Mouse (Mus musculus) heart, embryonic 11.5 days (tissue): ENCODE measurements around the gene Pik3ca. TPM values are rescaled to one million over a fixed set of nuclear protein-coding genes. Genes with fewer than 3 reads are reported as not detected.

Source experiments
- ATAC-seq: fragments of 200-750 bp; cut with Nextera tagmentation; replicated peaks from 2 replicates; pipeline ENCODE4 v1.8.0; 2017; ENCODE audit warnings: moderate library complexity; ENCODE audit not compliant: insufficient number of reproducible peaks, low FRiP score, low TSS enrichment
- H3K27ac ChIP-seq: fragments of 300-500 bp; sonication (generic); 2 replicates; pipeline ENCODE4 v1.5.1; 2014; ENCODE audit warnings: mild to moderate bottlenecking, low read depth, low read length
- H3K27me3 ChIP-seq: fragments of 300-500 bp; sonication (generic); 2 replicates; pipeline ENCODE4 v1.6.1; 2014; ENCODE audit warnings: mild to moderate bottlenecking, low read length, mixed read lengths; ENCODE audit not compliant: control insufficient read depth, insufficient read depth
- H3K36me3 ChIP-seq: fragments of 300-500 bp; sonication (generic); 2 replicates; pipeline ENCODE4 v1.6.1; 2014; ENCODE audit warnings: mild to moderate bottlenecking, low read length, moderate library complexity, mixed read lengths; ENCODE audit not compliant: control insufficient read depth, insufficient read depth
- H3K4me1 ChIP-seq: fragments of 300-500 bp; sonication (generic); 2 replicates; pipeline ENCODE4 v1.6.1; 2014; ENCODE audit warnings: low read length; ENCODE audit not compliant: control insufficient read depth, insufficient read depth
- H3K4me2 ChIP-seq: fragments of 300-500 bp; sonication (generic); 2 replicates; pipeline ENCODE4 v1.6.1; 2014; ENCODE audit warnings: mild to moderate bottlenecking, moderate library complexity
- H3K4me3 ChIP-seq: fragments of 300-500 bp; sonication (generic); 2 replicates; pipeline ENCODE4 v1.5.1; 2014; ENCODE audit warnings: low read depth, low read length
- H3K9ac ChIP-seq: fragments of 300-500 bp; sonication (generic); 2 replicates; pipeline ENCODE4 v1.6.1; 2014; ENCODE audit warnings: mild to moderate bottlenecking, low read depth, low read length, moderate library complexity
- H3K9me3 ChIP-seq: fragments of 300-500 bp; sonication (generic); replicated peaks from 2 replicates; pipeline ENCODE4 v1.6.1; 2016; ENCODE audit warnings: low read length; ENCODE audit not compliant: control insufficient read depth
- WGBS: fragments of 180-500 bp; shearing (Covaris S2); extraction: QIAGEN DNeasy Blood & Tissue Kit; methylation state at CpG from one replicate; pipeline ENCODE4 v1.1.7; 2014; ENCODE audit not compliant: insufficient replicate concordance; 5-methylcytosine and 5-hydroxymethylcytosine counted together
- polyA plus RNA-seq: library from polyadenylated mRNA; unstranded; fragments of >200 nt; fragmentation: Nextera tagmentation; extraction: Ambion mirVana; gene quantifications from 2 replicates; pipeline ENCODE4 v1.2.1, GENCODE M21; 2014

Pik3ca gene
- polyA plus RNA-seq, 1 experiment from 2014 or later: 12.0 TPM

GRCm38 (mm10) chr3:32371957-32372356 is 25.5 kb upstream of the Pik3ca start:
- no peaks in the 10 kb centered on the region for H3K27me3 ChIP-seq
- no peak overlapping the region for H3K27ac ChIP-seq
- no peak overlapping the region for H3K9ac ChIP-seq
- 68% methylated on average over 7 of the region's 7 CpGs for WGBS
- ATAC-seq: no peak
- no peak overlapping the region for H3K4me3 ChIP-seq
- H3K9me3 ChIP-seq: no peaks in the 10 kb centered on the region
- no peaks in the 10 kb centered on the region for H3K4me1 ChIP-seq
- H3K4me2 ChIP-seq: no peak overlapping the region
- no peaks in the 10 kb centered on the region for H3K36me3 ChIP-seq

- no peaks in the 10 kb centered on the region for H3K36me3 ChIP-seq
- no peak overlapping the region for H3K4me2 ChIP-seq
- ATAC-seq: no peak
- no peak overlapping the region for H3K4me3 ChIP-seq
- no peaks in the 10 kb centered on the region for H3K9me3 ChIP-seq
- H3K27me3 ChIP-seq: no peaks in the 10 kb centered on the region
- H3K27ac ChIP-seq: no peak overlapping the region
- no peaks in the 10 kb centered on the region for H3K4me1 ChIP-seq
- 89% methylated on average over 8 of the region's 8 CpGs for WGBS
- no peak overlapping the region for H3K9ac ChIP-seq
Observed at GRCm38 (mm10) chr3:32372470-32372869, 25.0 kb upstream of the Pik3ca start.

GRCm38 (mm10) chr3:32373236-32373635 is 24.2 kb upstream of the Pik3ca start:
- ATAC-seq: no peak
- H3K27ac ChIP-seq: no peak overlapping the region
- no peaks in the 10 kb centered on the region for H3K9me3 ChIP-seq
- 77% methylated on average over 6 of the region's 6 CpGs for WGBS
- H3K4me1 ChIP-seq: no peaks in the 10 kb centered on the region
- no peak overlapping the region for H3K4me3 ChIP-seq
- no peaks in the 10 kb centered on the region for H3K27me3 ChIP-seq
- H3K4me2 ChIP-seq: no peak overlapping the region
- H3K36me3 ChIP-seq: no peaks in the 10 kb centered on the region
- H3K9ac ChIP-seq: no peak overlapping the region

DNA sequence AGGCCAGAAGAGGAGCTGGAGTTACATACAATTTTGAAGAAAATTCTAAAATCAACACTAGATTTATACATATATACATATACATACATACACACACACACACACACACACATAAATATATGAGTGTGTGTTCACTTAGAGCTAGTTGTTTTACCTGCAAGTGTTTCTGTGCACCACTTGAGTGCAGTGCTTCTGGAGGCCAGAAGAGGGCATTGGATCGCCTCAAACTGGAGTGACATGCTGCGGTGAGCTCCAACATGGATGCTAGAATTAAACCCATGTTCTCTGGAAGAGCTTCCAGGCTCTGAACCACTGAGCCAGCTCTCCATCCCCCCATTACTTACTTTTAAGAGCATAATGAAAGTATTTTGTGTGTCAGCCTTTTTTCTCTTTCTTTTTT is 17.6 kb upstream of the Pik3ca start:
- no peak overlapping the region for H3K27ac ChIP-seq
- no peak overlapping the region for H3K4me2 ChIP-seq
- no peak overlapping the region for H3K9ac ChIP-seq
- ATAC-seq: no peak
- H3K27me3 ChIP-seq: no peaks in the 10 kb centered on the region
- no peaks in the 10 kb centered on the region for H3K9me3 ChIP-seq
- no peaks in the 10 kb centered on the region for H3K36me3 ChIP-seq
- WGBS: 32% methylated on average over 2 of the region's 2 CpGs
- H3K4me1 ChIP-seq: no peaks in the 10 kb centered on the region
- no peak overlapping the region for H3K4me3 ChIP-seq

DNA sequence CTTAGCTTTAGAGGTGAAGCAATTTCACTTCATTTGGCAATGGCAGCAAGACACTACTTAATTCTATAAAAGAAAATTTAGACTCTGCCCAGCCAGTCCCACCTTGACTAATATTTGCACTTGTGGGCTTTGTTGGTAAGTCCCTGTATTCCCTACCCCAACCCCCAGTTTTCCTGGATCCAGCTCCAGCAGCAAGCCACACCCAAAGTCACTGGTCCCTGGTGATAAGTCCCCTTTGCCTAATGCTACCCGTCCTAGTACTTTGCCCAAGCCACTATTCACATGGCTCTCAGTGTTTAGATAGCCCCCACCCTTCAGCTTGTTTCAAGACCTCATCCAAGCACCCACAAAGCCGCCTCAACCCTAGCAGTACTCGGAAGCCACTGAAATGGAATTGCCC is 15.9 kb upstream of the Pik3ca start:
- no peak overlapping the region for H3K27ac ChIP-seq
- H3K36me3 ChIP-seq: no peaks in the 10 kb centered on the region
- no peak for ATAC-seq
- no peaks in the 10 kb centered on the region for H3K9me3 ChIP-seq
- H3K9ac ChIP-seq: no peak overlapping the region
- no peaks in the 10 kb centered on the region for H3K27me3 ChIP-seq
- no peaks in the 10 kb centered on the region for H3K4me1 ChIP-seq
- H3K4me2 ChIP-seq: no peak overlapping the region
- 49% methylated on average over 3 of the region's 3 CpGs for WGBS
- no peak overlapping the region for H3K4me3 ChIP-seq

GRCm38 (mm10) chr3:32392841-32393240 is 4.6 kb upstream of the Pik3ca start:
- no peaks in the 10 kb centered on the region for H3K4me1 ChIP-seq
- no peak overlapping the region for H3K9ac ChIP-seq
- no peaks in the 10 kb centered on the region for H3K27me3 ChIP-seq
- ATAC-seq: no peak
- H3K4me3 ChIP-seq: no peak overlapping the region
- H3K9me3 ChIP-seq: no peaks in the 10 kb centered on the region
- H3K4me2 ChIP-seq: no peak overlapping the region
- WGBS: 79% methylated on average over 4 of the region's 4 CpGs
- no peak overlapping the region for H3K27ac ChIP-seq
- H3K36me3 ChIP-seq: no peaks in the 10 kb centered on the region

DNA sequence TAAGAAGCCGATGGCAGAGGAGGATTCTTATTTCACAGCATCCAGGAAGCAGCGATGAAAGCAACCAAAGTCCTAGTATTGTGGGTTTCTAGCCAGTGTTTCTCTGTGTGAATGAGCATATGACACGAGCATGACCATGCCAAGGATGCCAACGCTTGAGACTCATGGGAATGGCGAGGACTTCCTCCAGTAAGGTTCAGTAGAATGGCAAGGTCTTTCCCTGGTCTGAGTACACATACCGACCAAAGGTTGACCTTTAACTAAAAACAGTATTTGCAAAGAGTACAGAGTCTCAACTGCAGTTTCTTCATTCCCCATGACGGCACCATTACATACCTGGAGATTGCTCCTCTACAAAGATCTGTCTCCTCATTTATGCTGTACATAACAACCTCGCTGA is 3.5 kb upstream of the Pik3ca start:
- no peaks in the 10 kb centered on the region for H3K27me3 ChIP-seq
- H3K36me3 ChIP-seq: no peaks in the 10 kb centered on the region
- ATAC-seq: no peak
- WGBS: 89% methylated on average over 8 of the region's 8 CpGs
- no peaks in the 10 kb centered on the region for H3K9me3 ChIP-seq
- no peak overlapping the region for H3K27ac ChIP-seq
- peaks cover 6% of the 10 kb centered on the region for H3K4me1 ChIP-seq
- H3K9ac ChIP-seq: no peak overlapping the region
- no peak overlapping the region for H3K4me2 ChIP-seq
- no peak overlapping the region for H3K4me3 ChIP-seq

GRCm38 (mm10) chr3:32395771-32396551 is 1.5 kb upstream of the Pik3ca start:
- H3K9me3 ChIP-seq: no peaks in the 10 kb centered on the region
- ATAC-seq: 0 out of 2 replicates have a peak, but pooled peaks have one; percentile 4
- peak overlapping the region; percentile 75 for H3K9ac ChIP-seq
- peak overlapping the region; percentile 93 for H3K4me3 ChIP-seq
- no peaks in the 10 kb centered on the region for H3K36me3 ChIP-seq
- H3K27ac ChIP-seq: peak overlapping the region; percentile 97
- peaks cover 19% of the 10 kb centered on the region for H3K4me1 ChIP-seq
- 23% methylated on average over 23 of the region's 24 CpGs for WGBS
- peak overlapping the region; percentile 79 for H3K4me2 ChIP-seq
- H3K27me3 ChIP-seq: no peaks in the 10 kb centered on the region
